In the genomic region with DNA sequence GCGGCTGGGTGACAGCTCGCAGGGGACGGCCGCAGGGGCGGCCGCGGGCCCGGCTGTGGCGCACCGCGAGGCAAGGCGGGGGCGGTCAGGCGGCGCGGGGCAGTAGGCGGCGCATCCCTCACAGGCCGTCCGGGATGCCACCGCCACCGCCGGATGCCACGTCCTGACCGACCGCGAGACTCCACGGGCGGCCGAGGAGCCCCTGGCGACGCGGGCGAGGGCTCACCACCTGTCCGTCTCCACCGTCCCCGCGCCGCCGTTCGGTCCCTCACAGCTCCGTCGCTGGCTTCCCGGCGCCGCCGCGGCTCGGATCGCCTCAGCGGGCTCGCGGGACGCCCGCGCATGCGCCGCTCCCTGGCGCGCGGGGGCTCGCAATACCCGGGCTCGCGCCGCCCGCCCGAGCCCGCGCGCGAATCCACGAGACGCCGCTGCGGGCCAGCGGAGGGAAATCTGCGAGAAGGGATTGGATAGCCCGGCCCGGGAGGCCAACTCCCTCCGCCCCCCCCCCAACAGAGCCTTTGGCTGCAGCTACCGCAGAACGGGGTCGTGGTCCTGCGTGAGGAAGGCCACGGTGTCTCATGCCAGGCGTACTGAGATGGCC, we compare ENCODE assay signal across 8 mouse cellular contexts. TPM values are rescaled to one million over a fixed set of nuclear protein-coding genes. Genes with fewer than 3 reads are reported as not detected.
DNase-seq lines count a peak whose midpoint lies in the region; ATAC-seq lines count a peak whose summit lies in the region.

A gene (minus strand): TSS at position 371 of the 601 bp plus-strand sequence.

- H3K4me1 ChIP-seq in forebrain, embryonic 15.5 days: peaks cover 19% of the 10 kb centered on the region

- peak within 1 kb of the TSS; percentile 76 for H3K4me2 ChIP-seq in forebrain, embryonic 15.5 days (replicated peaks)

- H3K36me3 ChIP-seq in forebrain, embryonic 15.5 days: no peaks in the 10 kb centered on the region

- no peaks in the 10 kb centered on the region for H3K9me3 ChIP-seq in forebrain, embryonic 15.5 days

- peak; percentile 93 for ATAC-seq in forebrain, embryonic 15.5 days (replicated peaks)
- ATAC-seq in megakaryocyte-erythroid progenitor cell, adult 5-6 weeks (replicated peaks; ENCODE audit: low FRiP score, low TSS enrichment, poor library complexity, severe bottlenecking): no peak

- peak within 1 kb of the TSS; percentile 98 for H3K9ac ChIP-seq in forebrain, embryonic 15.5 days (replicated peaks)

- H3K27me3 ChIP-seq in forebrain, embryonic 15.5 days: peaks cover 24% of the 10 kb centered on the region

- peak within 1 kb of the TSS; percentile 88 for H3K27ac ChIP-seq in forebrain, embryonic 15.5 days (replicated peaks)

- under 1% methylated on average over 84 of the region's 87 CpGs for WGBS in forebrain, embryonic 15.5 days

- H3K4me3 ChIP-seq in forebrain, embryonic 15.5 days: peak within 1 kb of the TSS; percentile 97

- intact Hi-C loops in heart, postnatal 36 days (cut with DNase I): loop anchor here (5.0 kb wide), 2 partner anchors 56 to 329 kb away; a partner anchor contains a TSS

- peak; percentile 77 for DNase-seq in ZHBTc4 (ENCODE audit: low read depth, low spot score)
- DNase-seq in cerebellum, adult 11 months: peak; percentile 86
- DNase-seq in heart, postnatal 36 days: peak; percentile 65 to 68
- DNase-seq in layer of hippocampus, postnatal 25 days (ENCODE audit: extremely low spot score in 1 of 2, low spot score in 1 of 2): peak; percentile 69 to 82
- DNase-seq in lung, postnatal 10 days: peak; percentile 48
- peak; percentile 73 to 82 for DNase-seq in right cerebral cortex, adult 2 months (ENCODE audit: low spot score in 2 of 2)

RNA-seq across cellular contexts. Expression of the gene that starts here (rescaled TPM):
- 19.7 and 23.4 TPM in 2 replicates for polyA plus RNA-seq in forebrain, embryonic 15.5 days (2015; fragmentation: Nextera tagmentation; extraction: Ambion mirVana)
- 1 to 10 TPM; 3.9 to 5.3 TPM for total RNA-seq in heart, postnatal 36 days (2021)
- 100 to 1,000 TPM in 1 of 2 experiments, 10 to 100 TPM in 1; 97.3 to 116 TPM for total RNA-seq in layer of hippocampus, postnatal 25 days (2021)
- total RNA-seq in megakaryocyte-erythroid progenitor cell, adult 5-6 weeks (2014; fragmentation: Nextera tagmentation): 0.09 TPM in 1 of 2 replicates, not detected in the other
- total RNA-seq in megakaryocyte-erythroid progenitor cell, adult 5-6 weeks (2017): not detected in 2 replicates

Comparison
In these comparisons a context has a peak if more than half of its experiments do, and no peak if none do; other contexts are left out.
1. RNA of the gene that starts here (total RNA-seq): 97.3 to 116 TPM in layer of hippocampus, postnatal 25 days; 3.9 to 5.3 TPM in heart, postnatal 36 days and 0.09 TPM in megakaryocyte-erythroid progenitor cell, adult 5-6 weeks; every median in the first group is over 10 times any median in the second.
2. Peak in every context shown above with its lines, with median percentiles within 50 percentile points of each other: DNase-seq.